Mouse (Mus musculus) cerebellum, postnatal 36 days (tissue): ENCODE measurements around the gene Gars.

Experiments
- DNase-seq, 2 experiments: peaks; one replicate each; pipeline ENCODE4 v3.0.0; 2021 to 2022; ENCODE audit warnings: mixed read lengths in 2 of 2

Gene Gars

DNA sequence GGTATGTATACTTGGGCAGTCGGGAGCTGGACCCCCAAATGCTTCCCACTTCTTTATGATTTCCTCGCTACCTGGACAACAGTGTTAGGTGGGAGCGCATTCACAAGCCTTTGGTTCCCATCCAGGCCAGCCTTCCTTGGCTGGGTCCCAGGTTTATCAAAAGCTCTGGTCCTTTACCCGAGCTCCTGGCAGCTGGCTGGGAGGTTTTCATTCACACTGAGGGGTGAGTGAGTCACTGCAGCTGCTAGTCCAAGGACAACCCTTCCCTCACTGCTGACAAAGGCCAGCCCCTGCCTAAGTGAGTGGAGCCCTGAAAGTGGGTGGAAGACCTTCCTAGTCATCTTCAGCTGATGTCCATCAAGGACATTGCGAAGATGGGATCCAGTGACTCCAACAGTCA, 60.2 kb downstream of the Gars start:
- no peak for DNase-seq

DNA sequence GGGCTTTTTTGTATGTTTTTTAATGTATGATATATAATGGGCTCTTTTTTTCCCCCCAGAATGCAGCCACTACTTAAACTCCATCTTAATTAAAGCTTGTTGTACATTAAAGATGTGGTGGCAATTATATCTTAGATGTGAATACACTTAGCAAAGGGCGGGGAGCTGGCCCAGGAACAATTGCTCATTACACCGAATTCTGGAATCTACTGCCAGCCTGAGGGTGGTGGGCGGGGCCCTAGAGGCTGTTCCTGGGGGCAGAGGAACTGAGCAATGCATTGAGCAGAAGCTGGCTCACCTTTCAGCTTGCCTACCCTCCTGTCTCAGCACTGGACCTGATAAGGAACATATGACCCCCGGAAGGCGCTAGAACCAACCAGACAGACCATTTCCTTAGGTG, 60.8 kb downstream of the Gars start:
- DNase-seq, result no peak

DNA sequence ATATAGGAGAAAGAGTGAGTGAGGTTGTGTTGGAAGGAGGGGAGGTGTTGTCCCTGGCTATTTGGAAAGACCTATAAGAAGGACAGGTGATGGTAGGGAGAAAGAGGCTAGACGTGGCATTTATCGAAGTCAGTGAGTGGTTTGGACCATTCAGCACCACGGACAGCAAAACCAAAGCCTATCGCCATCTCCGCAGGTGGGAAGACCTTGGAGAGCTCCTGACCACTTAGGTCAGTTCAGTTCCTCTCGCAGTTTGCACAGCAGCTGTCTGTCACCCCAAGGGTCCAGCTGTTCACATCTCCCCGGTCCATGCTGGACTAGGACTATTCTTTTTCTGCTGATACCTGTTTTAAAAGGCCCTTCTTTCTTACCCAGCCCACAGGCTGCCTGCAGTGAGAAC, 70.6 kb downstream of the Gars start:
- no peak for DNase-seq

DNA sequence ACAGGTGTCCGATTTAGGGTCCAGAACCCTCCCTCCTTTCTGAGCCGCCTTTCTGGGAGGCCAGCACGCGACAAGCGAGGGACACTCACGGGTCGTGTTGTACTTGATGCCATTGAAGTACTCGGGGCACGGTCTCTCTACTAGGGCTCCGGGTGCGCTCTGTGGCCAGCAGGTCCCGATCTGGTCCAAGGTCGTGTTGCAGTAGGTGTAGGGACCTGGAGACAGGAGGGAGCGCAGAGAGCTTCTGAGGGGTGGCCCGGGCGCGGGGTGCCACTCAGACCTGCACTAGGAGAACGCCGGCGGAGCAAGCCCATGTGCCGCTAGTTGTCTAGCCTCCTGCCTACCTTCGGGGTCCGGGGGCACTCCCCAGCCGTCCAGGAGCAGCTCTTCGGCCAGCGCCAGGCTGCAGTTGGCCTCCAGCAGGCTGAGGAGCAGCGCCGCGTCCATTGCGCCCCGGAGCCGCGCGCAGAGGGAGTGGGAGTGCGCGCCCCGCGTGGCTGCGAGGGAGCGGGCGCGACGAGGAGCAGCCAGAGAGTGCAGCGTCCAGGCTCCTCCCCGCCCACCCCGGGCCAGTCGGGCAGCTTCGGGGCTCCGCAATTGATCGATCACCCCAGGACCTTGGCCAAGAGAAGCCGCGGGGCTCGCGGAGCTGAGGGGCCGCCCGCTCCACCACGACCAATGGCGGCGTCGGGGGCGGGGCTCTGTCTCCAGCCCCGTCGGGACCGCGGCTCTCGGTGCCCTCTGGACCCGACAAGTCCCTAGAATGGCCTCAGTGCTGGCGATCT, 79.7 kb downstream of the Gars start:
- DNase-seq, result no peak

DNA sequence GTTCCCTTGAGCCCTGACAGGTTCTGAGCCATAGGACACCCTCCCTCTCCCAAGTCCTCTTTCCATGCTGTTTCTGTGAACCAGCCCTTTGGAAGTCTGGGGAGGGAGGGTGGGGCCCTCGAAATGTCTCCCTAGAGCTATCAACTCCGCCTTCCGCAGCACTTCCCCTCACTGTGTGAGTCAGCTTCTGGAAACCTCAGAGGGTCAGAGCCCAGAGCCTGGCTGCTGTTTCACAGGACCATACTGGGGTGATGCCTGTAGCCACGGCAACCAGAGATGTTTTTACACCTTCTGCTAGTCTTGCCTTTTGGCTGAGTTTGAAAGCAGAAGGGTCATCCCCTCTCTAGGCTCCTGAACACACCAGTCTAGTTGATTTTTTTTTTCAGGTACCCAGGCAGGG, 85.2 kb downstream of the Gars start:
- DNase-seq, result no peak

GRCm38 (mm10) chr6:55126576-55126975, 88.8 kb downstream of the Gars start:
- DNase-seq, result no peak

- no peak for DNase-seq
Observed at GRCm38 (mm10) chr6:55128391-55128790, 90.6 kb downstream of the Gars start.
